Mouse (Mus musculus) testis, adult 2 months (tissue): ENCODE data around the gene Slc4a11.

Experiments used
- CTCF ChIP-seq: fragments of 200-500 bp; IDR thresholded peaks from 2 replicates; pipeline ENCODE4 v1.5.1; 2012; ENCODE audit warnings: low read depth, mild to moderate bottlenecking, inconsistent platforms, low read length, moderate library complexity; ENCODE audit not compliant: control insufficient read depth, insufficient read depth, insufficient replicate concordance
- POLR2A ChIP-seq: fragments of 200-500 bp; IDR thresholded peaks from 2 replicates; pipeline ENCODE4 v1.6.1; 2012; ENCODE audit warnings: low read depth, mild to moderate bottlenecking, inconsistent platforms, low read length, moderate library complexity; ENCODE audit not compliant: control insufficient read depth

- TF ChIP-seq CTCF, result no peak
- no peak for TF ChIP-seq POLR2A
Observed at GRCm38 (mm10) chr2:130635847-130636246, 61.5 kb downstream of the Slc4a11 start.
